Mouse (Mus musculus) C2C12 (cell line): ENCODE results near the gene Ccdc153.

Experiments
- CTCF ChIP-seq: IDR thresholded peaks from one replicate; pipeline ENCODE4 v1.5.1; 2011; ENCODE audit not compliant: control insufficient read depth, insufficient read depth, insufficient read length
- MAX ChIP-seq: IDR thresholded peaks from one replicate; pipeline ENCODE4 v1.6.1; 2011; ENCODE audit warnings: mild to moderate bottlenecking, control low read depth
- MYOD1 ChIP-seq: IDR thresholded peaks from one replicate; pipeline ENCODE4 v1.6.1; 2011; ENCODE audit warnings: low read depth; ENCODE audit not compliant: control insufficient read depth, insufficient read length
- USF1 ChIP-seq: IDR thresholded peaks from one replicate; pipeline ENCODE4 v1.6.1; 2011; ENCODE audit warnings: low read depth, mild to moderate bottlenecking, control low read depth, moderate library complexity

- TF ChIP-seq CTCF (no peak), MAX (no peak), USF1 (no peak), MYOD1 (no peak)
Measured at GRCm38 (mm10) chr9:44194000-44194399, 46.5 kb upstream of the Ccdc153 start.
